Mouse (Mus musculus) midbrain, embryonic 12.5 days (tissue): Measurements from ENCODE around the gene Islr2. TPM values are rescaled to one million over a fixed set of nuclear protein-coding genes. Genes with fewer than 3 reads are reported as not detected.

Experiments used
- ATAC-seq: fragments of 200-750 bp; cut with Nextera tagmentation; 2 replicates; pipeline ENCODE4 v1.8.0; 2017; ENCODE audit warnings: low read depth, moderate TSS enrichment, moderate library complexity; ENCODE audit not compliant: low FRiP score
- H3K27ac ChIP-seq: fragments of 300-500 bp; sonication (generic); replicated peaks from 2 replicates; pipeline ENCODE4 v1.5.1; 2016; ENCODE audit warnings: mild to moderate bottlenecking
- H3K27me3 ChIP-seq: fragments of 300-500 bp; sonication (generic); 2 replicates; pipeline ENCODE4 v1.6.1; 2016; ENCODE audit warnings: mild to moderate bottlenecking
- H3K36me3 ChIP-seq: fragments of 300-500 bp; sonication (generic); 2 replicates; pipeline ENCODE4 v1.6.1; 2016
- H3K4me1 ChIP-seq: fragments of 300-500 bp; sonication (generic); 2 replicates; pipeline ENCODE4 v1.6.1; 2016
- H3K4me2 ChIP-seq: fragments of 300-500 bp; sonication (generic); replicated peaks from 2 replicates; pipeline ENCODE4 v1.6.1; 2016; ENCODE audit warnings: mild to moderate bottlenecking, moderate library complexity
- H3K4me3 ChIP-seq: fragments of 300-500 bp; sonication (generic); 2 replicates; pipeline ENCODE4 v1.5.1; 2016; ENCODE audit warnings: mild to moderate bottlenecking
- H3K9ac ChIP-seq: fragments of 300-500 bp; sonication (generic); replicated peaks from 2 replicates; pipeline ENCODE4 v1.6.1; 2016; ENCODE audit warnings: mild to moderate bottlenecking, moderate library complexity
- H3K9me3 ChIP-seq: fragments of 300-500 bp; sonication (generic); 2 replicates; pipeline ENCODE4 v1.6.1; 2016; ENCODE audit warnings: mild to moderate bottlenecking
- WGBS: fragments of 180-500 bp; shearing (Covaris S2); methylation state at CpG from one replicate; pipeline ENCODE4 v1.1.7; 2016; 5-methylcytosine and 5-hydroxymethylcytosine counted together
- microRNA-seq: library from miRNA; unstranded; fragments of <30 nt; microRNA quantifications from one replicate; pipeline ENCODE4, GENCODE M21; 2017
- polyA plus RNA-seq: library from polyadenylated mRNA; unstranded; fragments of >200 nt; fragmentation: Nextera tagmentation; extraction: Ambion mirVana; gene quantifications from 2 replicates; pipeline ENCODE4 v1.2.1, GENCODE M21; 2016

Gene Islr2
- polyA plus RNA-seq, 1 experiment from 2014 or later: 27.0 TPM

- Histone ChIP-seq H3K27ac (no peak overlapping the region), H3K9me3 (no peaks in the 10 kb centered on the region), H3K4me3 (no peak overlapping the region), H3K4me2 (no peak overlapping the region), H3K27me3 (peaks cover 19% of the 10 kb centered on the region; the same call in 1 of the 2 replicates), H3K36me3 (no peaks in the 10 kb centered on the region), H3K4me1 (peaks cover 28% of the 10 kb centered on the region), H3K9ac (no peak overlapping the region)
- no peak for ATAC-seq
- WGBS: 87% methylated on average over 13 of the region's 13 CpGs
Observed at GRCm38 (mm10) chr9:58157838-58158237, 46.3 kb downstream of the Islr2 start.

GRCm38 (mm10) chr9:58156819-58157560, 47.1 kb downstream of the Islr2 start:
- peaks cover 19% of the 10 kb centered on the region; the same call in 1 of the 2 replicates for H3K27me3 ChIP-seq
- H3K4me1 ChIP-seq: peaks cover 28% of the 10 kb centered on the region
- 91% methylated on average over 22 of the region's 22 CpGs for WGBS
- no peaks in the 10 kb centered on the region for H3K9me3 ChIP-seq
- no peak for ATAC-seq
- no peak overlapping the region for H3K4me3 ChIP-seq
- no peak overlapping the region for H3K4me2 ChIP-seq
- no peak overlapping the region for H3K27ac ChIP-seq
- no peaks in the 10 kb centered on the region for H3K36me3 ChIP-seq
- no peak overlapping the region for H3K9ac ChIP-seq

GRCm38 (mm10) chr9:58155366-58155765, 48.8 kb downstream of the Islr2 start:
- WGBS: 67% methylated on average over 3 of the region's 3 CpGs
- Histone ChIP-seq H3K4me2 (no peak overlapping the region), H3K4me1 (peaks cover 28% of the 10 kb centered on the region), H3K4me3 (no peak overlapping the region), H3K36me3 (no peaks in the 10 kb centered on the region), H3K9me3 (no peaks in the 10 kb centered on the region), H3K27me3 (peaks cover 19% of the 10 kb centered on the region; the same call in 1 of the 2 replicates), H3K27ac (no peak overlapping the region), H3K9ac (no peak overlapping the region)
- ATAC-seq: no peak

GRCm38 (mm10) chr9:58153095-58153494, 51.0 kb downstream of the Islr2 start:
- Histone ChIP-seq H3K36me3 (no peaks in the 10 kb centered on the region), H3K4me2 (no peak overlapping the region), H3K27ac (no peak overlapping the region), H3K9ac (no peak overlapping the region), H3K9me3 (no peaks in the 10 kb centered on the region), H3K27me3 (0 out of 2 replicates have a peak, but pooled peaks cover 12% of the 10 kb centered on the region), H3K4me1 (peaks cover 21% of the 10 kb centered on the region), H3K4me3 (no peak overlapping the region)
- WGBS: 74% methylated on average over 3 of the region's 3 CpGs
- ATAC-seq: no peak

GRCm38 (mm10) chr9:58150733-58151361, 53.3 kb downstream of the Islr2 start:
- Histone ChIP-seq H3K27ac (no peak overlapping the region), H3K9me3 (no peaks in the 10 kb centered on the region), H3K27me3 (0 out of 2 replicates have a peak, but pooled peaks cover 5% of the 10 kb centered on the region), H3K4me2 (no peak overlapping the region), H3K36me3 (no peaks in the 10 kb centered on the region), H3K4me3 (no peak overlapping the region), H3K9ac (no peak overlapping the region), H3K4me1 (peaks cover 17% of the 10 kb centered on the region)
- 68% methylated on average over 4 of the region's 4 CpGs for WGBS
- no peak for ATAC-seq

- ATAC-seq: no peak
- Histone ChIP-seq H3K4me2 (no peak overlapping the region), H3K9me3 (no peaks in the 10 kb centered on the region), H3K4me3 (no peak overlapping the region), H3K9ac (no peak overlapping the region), H3K4me1 (peaks cover 23% of the 10 kb centered on the region), H3K36me3 (no peaks in the 10 kb centered on the region), H3K27me3 (0 out of 2 replicates have a peak, but pooled peaks cover 13% of the 10 kb centered on the region), H3K27ac (no peak overlapping the region)
- 68% methylated on average over 2 of the region's 2 CpGs for WGBS
Observed at GRCm38 (mm10) chr9:58148806-58149205, 55.3 kb downstream of the Islr2 start.

Small RNAs within 50 kb of the gene (microRNA-seq; reads per million reads assigned to microRNA genes)
- not detected for gene Mir6385

Other genes with a start within 250 kb of the Islr2 start
- 0.42 TPM in 1 of 2 replicates, not detected in the other for gene Cyp11a1, start 197.9 kb downstream of the Islr2 start, polyA plus RNA-seq
- gene Stra6, start 140.5 kb downstream of the Islr2 start, polyA plus RNA-seq: 8.6 and 9.1 TPM in 2 replicates
- gene Ccdc33, start 85.5 kb downstream of the Islr2 start, polyA plus RNA-seq: 0.64 and 1.0 TPM in 2 replicates
- gene Islr, start within 50 bp of the Islr2 start, polyA plus RNA-seq: 25.1 and 42.6 TPM in 2 replicates
- gene Pml, start 45.5 kb upstream of the Islr2 start, polyA plus RNA-seq: 9.7 and 9.8 TPM in 2 replicates
- 64.1 and 65.2 TPM in 2 replicates for gene Stoml1, start 48.8 kb upstream of the Islr2 start, polyA plus RNA-seq
- 13.4 and 20.1 TPM in 2 replicates for gene Loxl1, start 108.9 kb upstream of the Islr2 start, polyA plus RNA-seq
- gene Tbc1d21, start 166.1 kb upstream of the Islr2 start, polyA plus RNA-seq: not detected in 2 replicates